Mouse (Mus musculus) megakaryocyte, embryonic 14.5 days (primary cell): ENCODE results near the gene Slc10a7.

Source experiments
- FLI1 ChIP-seq: IDR thresholded peaks from 2 replicates; pipeline ENCODE4 v1.6.1; 2012; ENCODE audit warnings: low read length, inconsistent platforms, mixed read lengths
- GATA1 ChIP-seq: IDR thresholded peaks from 3 replicates; pipeline ENCODE4 v1.6.1; 2012; ENCODE audit warnings: mixed read lengths, low read length, inconsistent platforms, borderline replicate concordance

GRCm38 (mm10) chr8:78719279-78720040 lies 210.3 kb downstream of the Slc10a7 start:
- no peak for TF ChIP-seq GATA1
- TF ChIP-seq FLI1 = no peak
